Mouse (Mus musculus): ENCODE measurements around the gene B3gnt9. TPM values are rescaled to one million over a fixed set of nuclear protein-coding genes. Genes with fewer than 3 reads are reported as not detected.
A peak's percentile ranks its signal among the peaks of the same experiment; 100 is the strongest.

Gene B3gnt9
- polyA plus RNA-seq, 1 experiment: 0.82 TPM

GRCm38 (mm10) chr8:105259721-105260320 lies 4.9 kb upstream of the B3gnt9 start:
- Histone ChIP-seq H3K4me1 (ENCODE audit: control insufficient read depth, insufficient read depth, low read length) (peaks cover 11% of the 10 kb centered on the region), H3K4me3 (replicated peaks; ENCODE audit: control insufficient read depth, low read depth, low read length) (peak overlapping the region; percentile 54), H3K27ac (ENCODE audit: control insufficient read depth, insufficient read depth, low read depth, low read length, poor library complexity) (no peak overlapping the region; the same call in 1 of the 2 replicates)
- WGBS: 1% methylated on average over 30 of the region's 30 CpGs
- TF ChIP-seq CTCF (IDR thresholded peaks at IDR 0.05; ENCODE audit: control insufficient read depth, insufficient read depth, low read length) (peak; percentile 95), POLR2A (IDR thresholded peaks at IDR 0.05; ENCODE audit: borderline replicate concordance, control insufficient read depth, low read depth, low read length) (peak; percentile 48; the same call in 1 of the 2 replicates)

GRCm38 (mm10) chr8:105258911-105259720 lies 4.2 kb upstream of the B3gnt9 start:
- WGBS: 51% methylated on average over 55 of the region's 55 CpGs
- Histone ChIP-seq H3K4me1 (ENCODE audit: control insufficient read depth, insufficient read depth, low read length) (peaks cover 11% of the 10 kb centered on the region), H3K4me3 (replicated peaks; ENCODE audit: control insufficient read depth, low read depth, low read length) (peak overlapping the region; percentile 39), H3K27ac (ENCODE audit: control insufficient read depth, insufficient read depth, low read depth, low read length, poor library complexity) (no peak overlapping the region)
- no peak for TF ChIP-seq CTCF (IDR thresholded peaks at IDR 0.05; ENCODE audit: control insufficient read depth, insufficient read depth, low read length)
- no peak for TF ChIP-seq POLR2A (IDR thresholded peaks at IDR 0.05; ENCODE audit: borderline replicate concordance, control insufficient read depth, low read depth, low read length)

GRCm38 (mm10) chr8:105257318-105258114 lies 2.6 kb upstream of the B3gnt9 start:
- TF ChIP-seq CTCF (IDR thresholded peaks at IDR 0.05; ENCODE audit: control insufficient read depth, insufficient read depth, low read length) (no peak), POLR2A (IDR thresholded peaks at IDR 0.05; ENCODE audit: borderline replicate concordance, control insufficient read depth, low read depth, low read length) (no peak)
- Histone ChIP-seq H3K27ac (ENCODE audit: control insufficient read depth, insufficient read depth, low read depth, low read length, poor library complexity) (no peak overlapping the region), H3K4me3 (replicated peaks; ENCODE audit: control insufficient read depth, low read depth, low read length) (no peak overlapping the region), H3K4me1 (ENCODE audit: control insufficient read depth, insufficient read depth, low read length) (peaks cover 11% of the 10 kb centered on the region)
- 80% methylated on average over 7 of the region's 7 CpGs for WGBS

- H3K4me3 ChIP-seq (replicated peaks; ENCODE audit: control insufficient read depth, low read depth, low read length): peak overlapping the region; percentile 58
- TF ChIP-seq CTCF (IDR thresholded peaks at IDR 0.05; ENCODE audit: control insufficient read depth, insufficient read depth, low read length) (peak; percentile 83), POLR2A (IDR thresholded peaks at IDR 0.05; ENCODE audit: borderline replicate concordance, control insufficient read depth, low read depth, low read length) (no peak; the same call in 1 of the 2 replicates)
- WGBS: under 1% methylated on average over 74 of the region's 74 CpGs
- H3K4me1 ChIP-seq (ENCODE audit: control insufficient read depth, insufficient read depth, low read length): peaks cover under 1% of the 10 kb centered on the region
- H3K27ac ChIP-seq (ENCODE audit: control insufficient read depth, insufficient read depth, low read depth, low read length, poor library complexity): peak overlapping the region; percentile 22; the same call in 1 of the 2 replicates
Observed at GRCm38 (mm10) chr8:105254152-105254965, 594 bp downstream of the B3gnt9 start.

- no peak for TF ChIP-seq POLR2A (IDR thresholded peaks at IDR 0.05; ENCODE audit: borderline replicate concordance, control insufficient read depth, low read depth, low read length)
- TF ChIP-seq CTCF (IDR thresholded peaks at IDR 0.05; ENCODE audit: control insufficient read depth, insufficient read depth, low read length): no peak
- no peaks in the 10 kb centered on the region for H3K4me1 ChIP-seq (ENCODE audit: control insufficient read depth, insufficient read depth, low read length)
- WGBS: 62% methylated on average over 20 of the region's 20 CpGs
- H3K27ac ChIP-seq (ENCODE audit: control insufficient read depth, insufficient read depth, low read depth, low read length, poor library complexity): no peak overlapping the region; the same call in 1 of the 2 replicates
- peak overlapping the region; percentile 58 for H3K4me3 ChIP-seq (replicated peaks; ENCODE audit: control insufficient read depth, low read depth, low read length)
Observed at GRCm38 (mm10) chr8:105253766-105254151, 1.2 kb downstream of the B3gnt9 start.

GRCm38 (mm10) chr8:105252680-105253537 lies 2.0 kb downstream of the B3gnt9 start:
- Histone ChIP-seq H3K4me1 (ENCODE audit: control insufficient read depth, insufficient read depth, low read length) (no peaks in the 10 kb centered on the region), H3K4me3 (replicated peaks; ENCODE audit: control insufficient read depth, low read depth, low read length) (no peak overlapping the region), H3K27ac (ENCODE audit: control insufficient read depth, insufficient read depth, low read depth, low read length, poor library complexity) (no peak overlapping the region)
- 68% methylated on average over 10 of the region's 10 CpGs for WGBS
- no peak for TF ChIP-seq CTCF (IDR thresholded peaks at IDR 0.05; ENCODE audit: control insufficient read depth, insufficient read depth, low read length)
- TF ChIP-seq POLR2A (IDR thresholded peaks at IDR 0.05; ENCODE audit: borderline replicate concordance, control insufficient read depth, low read depth, low read length): no peak

- WGBS: 87% methylated on average over 6 of the region's 6 CpGs
- H3K4me3 ChIP-seq (replicated peaks; ENCODE audit: control insufficient read depth, low read depth, low read length): no peak overlapping the region
- TF ChIP-seq POLR2A (IDR thresholded peaks at IDR 0.05; ENCODE audit: borderline replicate concordance, control insufficient read depth, low read depth, low read length): no peak
- TF ChIP-seq CTCF (IDR thresholded peaks at IDR 0.05; ENCODE audit: control insufficient read depth, insufficient read depth, low read length): no peak
- H3K27ac ChIP-seq (ENCODE audit: control insufficient read depth, insufficient read depth, low read depth, low read length, poor library complexity): no peak overlapping the region
- no peaks in the 10 kb centered on the region for H3K4me1 ChIP-seq (ENCODE audit: control insufficient read depth, insufficient read depth, low read length)
Observed at GRCm38 (mm10) chr8:105251954-105252353, 3.0 kb downstream of the B3gnt9 start.

Data from bone marrow, adult 2 months (tissue).